Mouse (Mus musculus): ENCODE results near the gene Tcf12. TPM values are rescaled to one million over a fixed set of nuclear protein-coding genes. Genes with fewer than 3 reads are reported as not detected.

The Tcf12 gene
- polyA plus RNA-seq, 1 experiment from 2014 or later: 230 TPM

DNA sequence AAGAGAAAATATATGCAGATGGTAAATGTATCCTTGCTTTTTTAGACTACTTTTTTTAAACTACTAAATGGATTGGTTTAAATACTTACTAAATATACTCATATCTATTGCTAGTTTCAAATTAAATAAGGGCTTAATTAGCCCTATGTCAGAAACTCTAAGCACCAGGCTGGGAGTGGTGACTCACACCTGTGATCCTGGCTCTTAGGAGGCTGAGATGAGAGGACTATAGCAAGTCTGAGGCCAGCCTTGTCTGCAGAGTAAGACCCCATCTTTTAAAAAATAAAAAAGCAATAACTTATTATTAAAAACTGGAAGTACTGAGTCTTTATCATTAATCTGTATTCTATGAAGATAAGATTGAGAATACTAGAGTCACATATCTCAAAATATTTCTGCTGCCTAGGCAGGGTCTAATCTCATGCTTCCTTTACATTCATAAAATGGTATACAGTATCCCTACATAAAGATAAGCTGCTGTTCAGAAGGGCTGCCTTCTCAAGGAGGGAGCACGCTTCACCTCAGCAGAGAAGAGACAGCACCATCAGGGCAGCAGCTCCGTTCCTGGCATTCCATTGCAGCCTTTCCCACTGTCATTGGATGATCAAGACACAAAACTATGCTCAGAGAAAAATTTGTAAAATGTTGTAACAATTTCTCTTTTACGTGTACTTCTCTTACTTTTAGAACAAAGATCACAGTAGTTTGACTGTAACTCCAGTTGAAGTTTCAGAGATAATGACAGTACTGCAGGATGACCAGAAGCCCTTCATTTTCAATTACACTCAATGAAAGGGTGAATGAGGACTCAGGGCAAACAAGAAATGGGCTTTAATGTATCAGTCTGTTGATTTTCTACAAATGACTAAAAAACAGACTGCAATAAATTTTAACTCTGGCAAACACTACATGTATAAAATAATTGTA lies 181.0 kb downstream of the Tcf12 start:
- no peaks in the 10 kb centered on the region for H3K9me3 ChIP-seq (replicated peaks; ENCODE audit: control insufficient read depth, low read length)
- no peak overlapping the region for H3K9ac ChIP-seq (replicated peaks; ENCODE audit: low read length)
- H3K4me3 ChIP-seq (ENCODE audit: low read depth, low read length): no peak overlapping the region
- no peaks in the 10 kb centered on the region for H3K36me3 ChIP-seq (replicated peaks; ENCODE audit: control insufficient read depth, insufficient read depth, low read depth, low read length)
- no peak overlapping the region for H3K27ac ChIP-seq (replicated peaks; ENCODE audit: low read depth, low read length)
- H3K27me3 ChIP-seq (ENCODE audit: control insufficient read depth, insufficient read depth, low read length): no peaks in the 10 kb centered on the region
- no peaks in the 10 kb centered on the region for H3K4me1 ChIP-seq (ENCODE audit: control insufficient read depth, insufficient read depth, low read length)
- DNase-seq (ENCODE audit: low spot score) (no peak), ATAC-seq (replicated peaks; ENCODE audit: insufficient number of reproducible peaks, low FRiP score, low TSS enrichment, low read depth) (no peak)
- H3K4me2 ChIP-seq (ENCODE audit: low read depth, low read length): no peak overlapping the region
- 79% methylated on average over 3 of the region's 3 CpGs for WGBS

DNA sequence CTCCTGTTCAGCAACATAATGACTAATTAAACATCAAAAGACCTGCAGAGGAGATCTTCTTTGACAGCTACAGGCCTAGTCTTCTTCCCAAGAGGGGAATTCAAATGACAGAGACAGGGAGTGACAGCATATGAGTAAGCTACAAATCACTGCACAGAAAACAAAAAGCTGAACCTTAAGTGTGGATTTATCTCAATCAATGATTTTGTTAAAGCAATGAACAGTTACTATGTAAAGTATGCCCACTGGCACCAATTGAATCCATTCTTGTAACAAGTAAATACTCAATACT lies 195.1 kb downstream of the Tcf12 start:
- no peaks in the 10 kb centered on the region for H3K9me3 ChIP-seq (replicated peaks; ENCODE audit: control insufficient read depth, low read length)
- ATAC-seq (replicated peaks; ENCODE audit: insufficient number of reproducible peaks, low FRiP score, low TSS enrichment, low read depth) (no peak), DNase-seq (ENCODE audit: low spot score) (no peak)
- H3K27ac ChIP-seq (replicated peaks; ENCODE audit: low read depth, low read length): no peak overlapping the region
- H3K4me1 ChIP-seq (ENCODE audit: control insufficient read depth, insufficient read depth, low read length): no peaks in the 10 kb centered on the region
- no peaks in the 10 kb centered on the region for H3K27me3 ChIP-seq (ENCODE audit: control insufficient read depth, insufficient read depth, low read length)
- H3K9ac ChIP-seq (replicated peaks; ENCODE audit: low read length): no peak overlapping the region
- no peaks in the 10 kb centered on the region for H3K36me3 ChIP-seq (replicated peaks; ENCODE audit: control insufficient read depth, insufficient read depth, low read depth, low read length)
- H3K4me2 ChIP-seq (ENCODE audit: low read depth, low read length): no peak overlapping the region
- no peak overlapping the region for H3K4me3 ChIP-seq (ENCODE audit: low read depth, low read length)

DNA sequence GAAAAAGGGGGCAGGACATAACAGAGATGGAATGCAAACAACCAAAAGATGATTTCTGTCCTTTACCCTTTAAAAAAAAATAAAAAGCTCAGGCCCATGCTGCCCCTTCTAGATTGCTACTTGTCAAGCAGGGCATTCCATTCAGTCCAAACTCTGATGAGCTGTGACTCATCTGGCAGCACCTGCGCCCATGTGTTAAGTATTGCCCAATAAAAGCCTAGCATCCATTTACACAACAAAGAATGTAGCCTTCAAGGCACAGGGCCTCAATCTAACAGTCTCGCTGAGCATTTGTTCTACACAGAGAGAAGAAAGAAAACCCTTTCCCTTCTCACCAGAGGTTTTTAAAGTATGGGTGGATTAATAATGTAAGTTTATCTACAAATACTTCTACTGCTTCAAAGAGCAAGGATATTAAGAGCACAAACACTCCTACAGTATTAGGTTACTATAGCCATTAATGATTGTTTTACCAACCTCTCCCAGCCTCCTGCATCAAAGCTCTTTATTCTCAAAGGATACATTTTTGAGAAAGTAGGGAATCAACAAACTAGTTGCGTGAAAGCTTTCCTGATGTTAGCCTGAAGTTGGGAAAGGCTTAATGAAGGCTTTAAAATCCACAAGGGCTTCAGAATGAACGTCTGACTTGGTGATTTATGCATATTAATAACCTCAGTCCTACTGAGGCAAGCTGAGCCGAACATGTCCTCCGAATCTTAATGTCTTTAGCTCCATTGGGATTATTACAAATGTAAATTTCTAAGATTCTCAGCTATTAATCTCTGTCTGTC lies 195.6 kb downstream of the Tcf12 start:
- H3K4me1 ChIP-seq (ENCODE audit: control insufficient read depth, insufficient read depth, low read length): no peaks in the 10 kb centered on the region
- H3K9ac ChIP-seq (replicated peaks; ENCODE audit: low read length): no peak overlapping the region
- H3K27me3 ChIP-seq (ENCODE audit: control insufficient read depth, insufficient read depth, low read length): no peaks in the 10 kb centered on the region
- ATAC-seq (replicated peaks; ENCODE audit: insufficient number of reproducible peaks, low FRiP score, low TSS enrichment, low read depth): 0 out of 2 replicates have a peak, but pooled peaks have one; percentile 48
- no peaks in the 10 kb centered on the region for H3K9me3 ChIP-seq (replicated peaks; ENCODE audit: control insufficient read depth, low read length)
- no peak overlapping the region for H3K27ac ChIP-seq (replicated peaks; ENCODE audit: low read depth, low read length)
- H3K4me2 ChIP-seq (ENCODE audit: low read depth, low read length): no peak overlapping the region
- no peak overlapping the region for H3K4me3 ChIP-seq (ENCODE audit: low read depth, low read length)
- DNase-seq (ENCODE audit: low spot score): no peak
- no peaks in the 10 kb centered on the region for H3K36me3 ChIP-seq (replicated peaks; ENCODE audit: control insufficient read depth, insufficient read depth, low read depth, low read length)
- WGBS: 68% methylated on average over 6 of the region's 6 CpGs

DNA sequence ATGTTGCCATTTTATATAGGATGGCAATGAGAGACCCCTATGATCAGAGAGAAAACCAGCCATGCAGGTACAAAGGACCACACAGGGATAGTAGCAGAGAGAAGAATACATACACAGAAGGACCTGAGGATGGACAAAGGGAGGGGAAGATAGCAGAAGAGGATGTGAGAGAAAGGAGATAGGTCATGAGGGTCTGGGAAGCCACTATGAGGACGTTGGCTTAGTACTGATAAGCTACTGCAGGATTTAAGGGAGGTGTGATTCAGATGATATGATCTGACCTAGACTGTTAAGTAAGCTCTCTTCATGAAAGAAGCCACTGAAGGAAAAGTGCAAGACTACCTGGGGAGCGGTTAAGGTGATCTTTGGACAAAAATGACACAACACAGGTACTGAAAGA lies 205.1 kb downstream of the Tcf12 start:
- Histone ChIP-seq H3K4me1 (ENCODE audit: control insufficient read depth, insufficient read depth, low read length) (no peaks in the 10 kb centered on the region), H3K27ac (replicated peaks; ENCODE audit: low read depth, low read length) (no peak overlapping the region), H3K27me3 (ENCODE audit: control insufficient read depth, insufficient read depth, low read length) (no peaks in the 10 kb centered on the region), H3K9me3 (replicated peaks; ENCODE audit: control insufficient read depth, low read length) (no peaks in the 10 kb centered on the region), H3K4me3 (ENCODE audit: low read depth, low read length) (no peak overlapping the region), H3K36me3 (replicated peaks; ENCODE audit: control insufficient read depth, insufficient read depth, low read depth, low read length) (no peaks in the 10 kb centered on the region; the same call in none of the 2 replicates), H3K4me2 (ENCODE audit: low read depth, low read length) (no peak overlapping the region), H3K9ac (replicated peaks; ENCODE audit: low read length) (no peak overlapping the region)
- WGBS: 82% methylated on average over 2 of the region's 2 CpGs
- ATAC-seq (replicated peaks; ENCODE audit: insufficient number of reproducible peaks, low FRiP score, low TSS enrichment, low read depth): no peak
- DNase-seq (ENCODE audit: low spot score): no peak

DNA sequence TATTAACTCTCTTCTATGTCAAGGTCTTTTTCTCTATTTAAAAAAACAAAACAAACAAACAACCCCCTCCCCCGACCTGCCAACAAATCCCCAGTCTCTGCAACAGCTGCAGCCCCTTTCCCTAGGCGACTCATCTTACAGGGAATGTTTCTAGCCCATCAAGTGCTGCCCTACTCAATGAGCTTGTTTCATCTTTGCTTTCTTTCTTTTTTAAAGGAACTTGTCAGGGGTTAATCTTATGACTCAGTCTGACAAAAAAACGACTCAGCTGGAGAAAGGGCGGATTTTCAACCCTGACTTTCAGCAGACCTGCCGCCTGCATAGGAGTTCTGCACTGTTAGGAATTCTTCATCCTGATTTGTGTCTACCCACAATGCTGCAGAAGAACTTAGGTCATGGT lies 212.8 kb downstream of the Tcf12 start:
- Histone ChIP-seq H3K4me3 (ENCODE audit: low read depth, low read length) (no peak overlapping the region), H3K4me1 (ENCODE audit: control insufficient read depth, insufficient read depth, low read length) (no peaks in the 10 kb centered on the region), H3K9me3 (replicated peaks; ENCODE audit: control insufficient read depth, low read length) (no peaks in the 10 kb centered on the region), H3K27ac (replicated peaks; ENCODE audit: low read depth, low read length) (0 out of 2 replicates have a peak overlapping the region, but pooled peaks have one; percentile 56), H3K36me3 (replicated peaks; ENCODE audit: control insufficient read depth, insufficient read depth, low read depth, low read length) (no peaks in the 10 kb centered on the region), H3K27me3 (ENCODE audit: control insufficient read depth, insufficient read depth, low read length) (no peaks in the 10 kb centered on the region), H3K4me2 (ENCODE audit: low read depth, low read length) (no peak overlapping the region), H3K9ac (replicated peaks; ENCODE audit: low read length) (no peak overlapping the region)
- peak; percentile 52 for DNase-seq (ENCODE audit: low spot score)
- 6% methylated on average over 5 of the region's 5 CpGs for WGBS
- ATAC-seq (replicated peaks; ENCODE audit: insufficient number of reproducible peaks, low FRiP score, low TSS enrichment, low read depth): no peak

DNA sequence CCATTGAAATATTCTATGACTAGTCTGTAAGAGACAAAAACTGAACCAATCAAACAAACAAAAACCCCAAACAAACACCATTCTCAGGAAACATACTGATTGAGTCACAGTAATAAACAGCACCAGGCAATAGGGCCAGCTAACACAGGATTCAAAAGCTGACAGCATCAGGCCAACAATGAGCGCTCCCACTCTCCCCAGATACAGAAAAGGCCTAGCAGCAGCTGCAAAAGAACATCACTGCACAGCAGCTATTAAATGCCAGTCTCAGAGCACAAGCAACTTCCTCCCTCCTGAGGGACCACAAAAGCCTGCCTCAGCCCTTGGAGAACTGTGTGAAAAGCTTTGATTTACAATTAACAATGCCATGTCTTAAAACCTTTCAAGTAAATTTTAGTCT lies 214.3 kb downstream of the Tcf12 start:
- Histone ChIP-seq H3K36me3 (replicated peaks; ENCODE audit: control insufficient read depth, insufficient read depth, low read depth, low read length) (no peaks in the 10 kb centered on the region), H3K27me3 (ENCODE audit: control insufficient read depth, insufficient read depth, low read length) (no peaks in the 10 kb centered on the region), H3K27ac (replicated peaks; ENCODE audit: low read depth, low read length) (peak overlapping the region; percentile 3; the same call in 1 of the 2 replicates), H3K9ac (replicated peaks; ENCODE audit: low read length) (no peak overlapping the region), H3K4me3 (ENCODE audit: low read depth, low read length) (no peak overlapping the region), H3K9me3 (replicated peaks; ENCODE audit: control insufficient read depth, low read length) (no peaks in the 10 kb centered on the region), H3K4me1 (ENCODE audit: control insufficient read depth, insufficient read depth, low read length) (no peaks in the 10 kb centered on the region), H3K4me2 (ENCODE audit: low read depth, low read length) (no peak overlapping the region)
- whole genome bisulfite sequencing: 14% methylated on average over 1 of the region's 1 CpGs
- ATAC-seq (replicated peaks; ENCODE audit: insufficient number of reproducible peaks, low FRiP score, low TSS enrichment, low read depth): no peak
- DNase-seq (ENCODE audit: low spot score): peak; percentile 70

DNA sequence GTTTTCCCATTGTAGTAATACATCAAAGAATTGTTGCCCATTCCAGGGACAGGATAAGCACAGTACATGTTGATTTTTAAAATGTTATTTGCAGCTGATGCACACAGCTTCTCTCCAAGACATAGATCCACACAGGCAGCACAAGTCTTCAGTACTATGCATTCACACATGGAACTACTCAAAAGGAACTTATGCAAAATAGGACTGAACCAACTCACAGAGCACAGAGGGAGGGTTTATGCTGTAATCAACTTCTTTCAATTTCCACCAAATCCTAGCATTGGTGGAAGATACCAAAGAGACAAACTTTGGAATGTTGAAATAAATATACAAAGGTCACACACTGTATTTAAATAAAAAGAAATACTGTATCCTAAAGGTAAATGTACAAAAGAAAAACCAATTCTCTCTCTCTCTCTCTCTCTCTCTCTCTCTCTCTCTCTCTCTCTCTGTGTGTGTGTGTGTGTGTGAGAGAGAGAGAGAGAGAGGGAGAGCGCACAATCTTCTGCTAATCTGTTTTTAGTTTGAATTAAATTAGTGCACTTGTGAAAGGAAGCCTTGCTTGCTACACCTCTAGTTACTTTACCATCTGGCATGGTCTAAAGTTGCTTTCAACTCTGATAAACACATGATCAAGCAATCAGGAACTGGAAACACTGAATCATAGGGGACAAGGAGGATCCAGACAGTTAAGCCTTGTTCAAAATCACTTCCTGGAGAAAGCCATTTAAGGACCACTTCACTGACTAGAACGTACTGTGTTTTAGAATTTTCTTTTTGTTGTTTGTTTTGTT lies 215.5 kb downstream of the Tcf12 start:
- H3K36me3 ChIP-seq (replicated peaks; ENCODE audit: control insufficient read depth, insufficient read depth, low read depth, low read length): no peaks in the 10 kb centered on the region
- ATAC-seq (replicated peaks; ENCODE audit: insufficient number of reproducible peaks, low FRiP score, low TSS enrichment, low read depth): peak; percentile 64
- peak overlapping the region; percentile 7; the same call in 1 of the 2 replicates for H3K4me2 ChIP-seq (ENCODE audit: low read depth, low read length)
- 8% methylated on average over 2 of the region's 2 CpGs for WGBS
- peak overlapping the region; percentile 56 for H3K27ac ChIP-seq (replicated peaks; ENCODE audit: low read depth, low read length)
- peak; percentile 92 for DNase-seq (ENCODE audit: low spot score)
- H3K9me3 ChIP-seq (replicated peaks; ENCODE audit: control insufficient read depth, low read length): no peaks in the 10 kb centered on the region
- H3K9ac ChIP-seq (replicated peaks; ENCODE audit: low read length): no peak overlapping the region
- H3K4me1 ChIP-seq (ENCODE audit: control insufficient read depth, insufficient read depth, low read length): no peaks in the 10 kb centered on the region
- no peaks in the 10 kb centered on the region for H3K27me3 ChIP-seq (ENCODE audit: control insufficient read depth, insufficient read depth, low read length)
- peak overlapping the region; percentile 43 for H3K4me3 ChIP-seq (ENCODE audit: low read depth, low read length)
